Comparison of ENCODE assay signal across 15 mouse cellular contexts in genomic region chr19:15469541-15469940, GRCm38 (mm10).
DNase-seq lines count a peak whose midpoint lies in the region.
"Had no signal": no experiment of that assay in that cellular context is flagged by ENCODE, and none has a peak within 500 bp of the region (broad histone marks: within the 10 kb centered on the region; RNA-seq: fewer than 3 reads in every experiment).

No protein-coding gene starts in this region.

- intact Hi-C loops in left cerebral cortex, postnatal 4 days (cut with DNase I): no loop called here
- intact Hi-C loops in left cerebral cortex, postnatal 14 days (cut with DNase I): no loop called here

- DNase-seq in cerebellum, postnatal 14 days: peak; percentile 20 to 24
- no peak for DNase-seq in cerebellum, postnatal 36 days
- DNase-seq in left cerebral cortex, postnatal 4 days: peak; percentile 25
- no peak for DNase-seq in left cerebral cortex, postnatal 14 days (ENCODE audit: low spot score in 2 of 2)
- peak; percentile 16 for DNase-seq in MN1 (ENCODE audit: low spot score)
- DNase-seq in layer of hippocampus, postnatal 14 days (ENCODE audit: low spot score in 2 of 2): no peak
- DNase-seq: adrenal gland, adult 2 months; adrenal gland, postnatal 14 days; B cell, adult 2 months; cerebellum, adult 11-12 months; cerebellum, adult 9-10 months; gastrocnemius, postnatal 25 days; heart, adult 18-20 months; heart, postnatal 10 days; heart, postnatal 36 days had no signal

Comparison
In these comparisons a context has a peak if more than half of its experiments do, and no peak if none do; other contexts are left out.
1. DNase-seq: peak in cerebellum, postnatal 14 days (2 of 2), left cerebral cortex, postnatal 4 days (single experiment) and MN1 (single experiment); none in cerebellum, postnatal 36 days (0 of 2), left cerebral cortex, postnatal 14 days (0 of 2) and layer of hippocampus, postnatal 14 days (0 of 2).